In genomic region chr1:181352043-181352366, GRCm38 (mm10) we compare ENCODE assay signal across 8 mouse cellular contexts. TPM values are rescaled to one million over a fixed set of nuclear protein-coding genes. Genes with fewer than 3 reads are reported as not detected.
DNase-seq lines count a peak whose midpoint lies in the region; ATAC-seq and TF ChIP-seq lines count a peak whose summit lies in the region.

No protein-coding gene starts in this region.

- H3K4me2 ChIP-seq in heart, embryonic 11.5 days: peak overlapping the region; percentile 99
- peak overlapping the region; percentile 77 for H3K4me2 ChIP-seq in liver, embryonic 12.5 days
- H3K4me2 ChIP-seq in stomach, postnatal 0 days (replicated peaks; ENCODE audit: low read depth): peak overlapping the region; percentile 95

- no peak for DNase-seq in heart, postnatal 14 days
- DNase-seq in thymus, adult 2 months: no peak
- no peak for DNase-seq in thymus, postnatal 0 days (ENCODE audit: low spot score)
- no peak for DNase-seq in stomach, postnatal 0 days (ENCODE audit: low spot score)
- DNase-seq in left cerebral cortex, adult 18-20 months (ENCODE audit: low spot score in 2 of 2): no peak
- DNase-seq in cerebellum, adult 8-10 months: no peak

- peak overlapping the region; percentile 61 for H3K4me3 ChIP-seq in heart, embryonic 11.5 days (ENCODE audit: low read depth, low read length)
- peak overlapping the region; percentile 30 for H3K4me3 ChIP-seq in thymus, adult 2 months (ENCODE audit: control insufficient read depth, insufficient read depth, low read length)
- peak overlapping the region; percentile 53 for H3K4me3 ChIP-seq in liver, embryonic 12.5 days
- peak overlapping the region; percentile 49 for H3K4me3 ChIP-seq in stomach, postnatal 0 days (ENCODE audit: low read depth, low read length)

- WGBS in heart, embryonic 11.5 days (ENCODE audit: insufficient replicate concordance): 4% methylated on average over 3 of the region's 3 CpGs
- 16% methylated on average over 3 of the region's 3 CpGs for WGBS in thymus, adult 2 months
- 3% methylated on average over 3 of the region's 3 CpGs for WGBS in liver, embryonic 12.5 days (ENCODE audit: insufficient replicate concordance)
- 6% methylated on average over 3 of the region's 3 CpGs for WGBS in stomach, postnatal 0 days

- H3K27me3 ChIP-seq in heart, embryonic 11.5 days (ENCODE audit: control insufficient read depth, insufficient read depth, low read length): peaks cover 55% of the 10 kb centered on the region
- H3K27me3 ChIP-seq in thymus, adult 2 months (ENCODE audit: control insufficient read depth, insufficient read depth, low read length): peaks cover 21% of the 10 kb centered on the region; the same call in 1 of the 2 replicates
- H3K27me3 ChIP-seq in liver, embryonic 12.5 days (replicated peaks): peaks cover 93% of the 10 kb centered on the region
- H3K27me3 ChIP-seq in stomach, postnatal 0 days (ENCODE audit: control insufficient read depth, insufficient read depth, low read length): no peaks in the 10 kb centered on the region

- TF ChIP-seq POLR2A in thymus, adult 2 months (IDR thresholded peaks at IDR 0.05; ENCODE audit: control insufficient read depth, extremely low read depth, insufficient read depth, low read length, poor library complexity): no peak

- peak overlapping the region; percentile 72 for H3K9ac ChIP-seq in heart, embryonic 11.5 days (ENCODE audit: low read depth, low read length)
- no peak overlapping the region for H3K9ac ChIP-seq in liver, embryonic 12.5 days
- H3K9ac ChIP-seq in stomach, postnatal 0 days (ENCODE audit: low read length): peak overlapping the region; percentile 47; the same call in 1 of the 2 replicates

- no peak for TF ChIP-seq EP300 in stomach, postnatal 0 days (optimal IDR thresholded peaks at IDR 0.05)

- H3K36me3 ChIP-seq in heart, embryonic 11.5 days (ENCODE audit: control insufficient read depth, insufficient read depth, low read length): no peaks in the 10 kb centered on the region
- no peaks in the 10 kb centered on the region for H3K36me3 ChIP-seq in thymus, adult 2 months (ENCODE audit: control insufficient read depth, insufficient read depth, low read length)
- no peaks in the 10 kb centered on the region for H3K36me3 ChIP-seq in liver, embryonic 12.5 days
- no peaks in the 10 kb centered on the region for H3K36me3 ChIP-seq in stomach, postnatal 0 days (ENCODE audit: control insufficient read depth, insufficient read depth, low read length)

- TF ChIP-seq CTCF in thymus, adult 2 months (IDR thresholded peaks at IDR 0.05; ENCODE audit: borderline replicate concordance, control insufficient read depth, extremely low read depth, insufficient read depth, low read length, poor library complexity): no peak
- TF ChIP-seq CTCF in stomach, postnatal 0 days (IDR thresholded peaks at IDR 0.05; ENCODE audit: low read depth): no peak

- intact Hi-C loops in heart, postnatal 14 days (cut with DNase I): no loop called here

- ATAC-seq in heart, embryonic 11.5 days (replicated peaks; ENCODE audit: insufficient number of reproducible peaks, low FRiP score, low TSS enrichment): peak; percentile 58; the same call in 1 of the 2 replicates
- peak; percentile 30; the same call in 1 of the 2 replicates for ATAC-seq in liver, embryonic 12.5 days
- no peak; the same call in 1 of the 2 replicates for ATAC-seq in stomach, postnatal 0 days (ENCODE audit: low FRiP score, low TSS enrichment)

- H3K9me3 ChIP-seq in heart, embryonic 11.5 days (replicated peaks; ENCODE audit: control insufficient read depth, low read length): no peaks in the 10 kb centered on the region
- no peaks in the 10 kb centered on the region for H3K9me3 ChIP-seq in liver, embryonic 12.5 days (replicated peaks)
- no peaks in the 10 kb centered on the region for H3K9me3 ChIP-seq in stomach, postnatal 0 days (ENCODE audit: control insufficient read depth, low read length)

- H3K27ac ChIP-seq in heart, embryonic 11.5 days (ENCODE audit: low read depth, low read length): no peak overlapping the region
- H3K27ac ChIP-seq in thymus, adult 2 months (ENCODE audit: control insufficient read depth, insufficient read depth, low read length): no peak overlapping the region
- no peak overlapping the region for H3K27ac ChIP-seq in liver, embryonic 12.5 days
- no peak overlapping the region for H3K27ac ChIP-seq in stomach, postnatal 0 days (replicated peaks)

- H3K4me1 ChIP-seq in heart, embryonic 11.5 days (ENCODE audit: control insufficient read depth, insufficient read depth, low read length): peaks cover 18% of the 10 kb centered on the region
- peaks cover 17% of the 10 kb centered on the region for H3K4me1 ChIP-seq in thymus, adult 2 months (replicated peaks; ENCODE audit: control insufficient read depth, insufficient read depth, low read length)
- peaks cover 20% of the 10 kb centered on the region for H3K4me1 ChIP-seq in liver, embryonic 12.5 days
- peaks cover 4% of the 10 kb centered on the region; the same call in 1 of the 2 replicates for H3K4me1 ChIP-seq in stomach, postnatal 0 days (replicated peaks; ENCODE audit: control insufficient read depth, insufficient read depth)

RNA-seq across cellular contexts. Expression of gene Cnih3, which starts 0.4 kb away (rescaled TPM):
- 0.13 and 0.29 TPM in 2 replicates for polyA plus RNA-seq in heart, embryonic 11.5 days (2014; fragmentation: Nextera tagmentation; extraction: Ambion mirVana)
- not detected for total RNA-seq in heart, postnatal 14 days (2021)
- polyA plus RNA-seq in thymus, adult 2 months (2012; rRNA removed): not detected in 2 replicates
- 0.10 TPM in 1 of 2 replicates, not detected in the other for polyA plus RNA-seq in thymus, postnatal 0 days (2015; fragmentation: Nextera tagmentation; extraction: Ambion mirVana)
- 0.05 TPM in 2 replicates for polyA plus RNA-seq in liver, embryonic 12.5 days (2016; fragmentation: Nextera tagmentation; extraction: Ambion mirVana)
- polyA plus RNA-seq in stomach, postnatal 0 days (2015; fragmentation: Nextera tagmentation; extraction: Ambion mirVana): 0.27 and 0.31 TPM in 2 replicates
- total RNA-seq in left cerebral cortex, adult 18-20 months (2021): 10 to 100 TPM; 73.8 to 96.1 TPM
